9 mouse cellular contexts compared by ENCODE assay signal in genomic region chr1:164250391-164251150, GRCm38 (mm10). TPM values are rescaled to one million over a fixed set of nuclear protein-coding genes. Genes with fewer than 3 reads are reported as not detected.
DNase-seq lines count a peak whose midpoint lies in the region; ATAC-seq and TF ChIP-seq lines count a peak whose summit lies in the region.
"Had no signal": no experiment of that assay in that cellular context is flagged by ENCODE, and none has a peak within 500 bp of the region (broad histone marks: within the 10 kb centered on the region; RNA-seq: fewer than 3 reads in every experiment).

No protein-coding gene starts in this region.

- H3K27me3 ChIP-seq in cerebellum, adult 2 months (ENCODE audit: control insufficient read depth, insufficient read depth, low read length) = no peaks in the 10 kb centered on the region
- H3K27me3 ChIP-seq in embryonic facial prominence, embryonic 14.5 days (replicated peaks; ENCODE audit: control insufficient read depth, insufficient read depth, low read length) = no peaks in the 10 kb centered on the region
- no peaks in the 10 kb centered on the region for H3K27me3 ChIP-seq in kidney, embryonic 16.5 days (ENCODE audit: insufficient read depth, low read length)
- H3K27me3 ChIP-seq in neural tube, embryonic 12.5 days (replicated peaks) = no peaks in the 10 kb centered on the region
- H3K27me3 ChIP-seq: Patski had no signal

- TF ChIP-seq CTCF in cerebellum, adult 2 months (IDR thresholded peaks at IDR 0.05; ENCODE audit: borderline replicate concordance, insufficient read depth, low read depth, low read length) = no peak

- H3K36me3 ChIP-seq in embryonic facial prominence, embryonic 14.5 days (ENCODE audit: control insufficient read depth, insufficient read depth, low read length) = no peaks in the 10 kb centered on the region
- no peaks in the 10 kb centered on the region for H3K36me3 ChIP-seq in kidney, embryonic 16.5 days (ENCODE audit: insufficient read depth, low read length)
- no peaks in the 10 kb centered on the region for H3K36me3 ChIP-seq in neural tube, embryonic 12.5 days

- H3K27ac ChIP-seq in cerebellum, adult 2 months (ENCODE audit: insufficient read depth, low read length) = no peak overlapping the region
- no peak overlapping the region for H3K27ac ChIP-seq in embryonic facial prominence, embryonic 14.5 days (replicated peaks; ENCODE audit: low read depth, low read length)
- no peak overlapping the region for H3K27ac ChIP-seq in kidney, embryonic 16.5 days (ENCODE audit: low read length)
- H3K27ac ChIP-seq in neural tube, embryonic 12.5 days = no peak overlapping the region

- TF ChIP-seq POLR2A in cerebellum, adult 2 months (IDR thresholded peaks at IDR 0.05; ENCODE audit: borderline replicate concordance, insufficient read depth, low read length) = no peak

- peak in 1 of 2 experiments; percentile 11 for DNase-seq in cerebellum, adult 2 months
- DNase-seq in cerebellum, postnatal 10 days = no peak
- DNase-seq in 416B (ENCODE audit: low read depth) = peak; percentile 69
- DNase-seq in embryonic facial prominence, embryonic 14.5 days (ENCODE audit: low spot score) = peak; percentile 31
- DNase-seq in frontal cortex, postnatal 25 days (ENCODE audit: low spot score in 2 of 2) = no peak
- DNase-seq in left cerebral cortex, adult 11 months (ENCODE audit: low spot score) = no peak

- H3K9ac ChIP-seq in embryonic facial prominence, embryonic 14.5 days (ENCODE audit: low read depth, low read length) = peak overlapping the region; percentile 67; the same call in 1 of the 2 replicates
- peak overlapping the region; percentile 82; the same call in 1 of the 2 replicates for H3K9ac ChIP-seq in kidney, embryonic 16.5 days (replicated peaks; ENCODE audit: low read length)
- H3K9ac ChIP-seq in neural tube, embryonic 12.5 days = no peak overlapping the region

- H3K4me1 ChIP-seq in cerebellum, adult 2 months (ENCODE audit: control insufficient read depth, insufficient read depth, low read length) = peaks cover 4% of the 10 kb centered on the region; the same call in 1 of the 2 replicates
- peaks cover 16% of the 10 kb centered on the region for H3K4me1 ChIP-seq in embryonic facial prominence, embryonic 14.5 days (ENCODE audit: control insufficient read depth, insufficient read depth, low read length)
- peaks cover 23% of the 10 kb centered on the region for H3K4me1 ChIP-seq in kidney, embryonic 16.5 days (ENCODE audit: insufficient read depth, low read length)
- H3K4me1 ChIP-seq in neural tube, embryonic 12.5 days = peaks cover 23% of the 10 kb centered on the region; the same call in 1 of the 2 replicates

- H3K4me3 ChIP-seq in cerebellum, adult 2 months (replicated peaks; ENCODE audit: insufficient read depth, low read depth, low read length) = peak overlapping the region; percentile 78
- peak overlapping the region; percentile 75 for H3K4me3 ChIP-seq in embryonic facial prominence, embryonic 14.5 days (ENCODE audit: low read depth, low read length)
- peak overlapping the region; percentile 83 for H3K4me3 ChIP-seq in kidney, embryonic 16.5 days (ENCODE audit: low read length)
- peak overlapping the region; percentile 61; the same call in 1 of the 2 replicates for H3K4me3 ChIP-seq in neural tube, embryonic 12.5 days

- no peaks in the 10 kb centered on the region for H3K9me3 ChIP-seq in embryonic facial prominence, embryonic 14.5 days (ENCODE audit: control insufficient read depth, low read length)
- no peaks in the 10 kb centered on the region for H3K9me3 ChIP-seq in kidney, embryonic 16.5 days (ENCODE audit: low read length)
- H3K9me3 ChIP-seq in neural tube, embryonic 12.5 days = no peaks in the 10 kb centered on the region

- ATAC-seq in embryonic facial prominence, embryonic 14.5 days (ENCODE audit: low read depth) = no peak
- ATAC-seq in kidney, embryonic 16.5 days (ENCODE audit: low FRiP score, low TSS enrichment) = no peak
- no peak for ATAC-seq in neural tube, embryonic 12.5 days (ENCODE audit: low FRiP score, low read depth)
- ATAC-seq: Patski had no signal

- H3K4me2 ChIP-seq in embryonic facial prominence, embryonic 14.5 days (ENCODE audit: low read depth, low read length) = peak overlapping the region; percentile 85
- peak overlapping the region; percentile 88 for H3K4me2 ChIP-seq in kidney, embryonic 16.5 days (replicated peaks; ENCODE audit: low read depth, low read length)
- peak overlapping the region; percentile 87 for H3K4me2 ChIP-seq in neural tube, embryonic 12.5 days (replicated peaks)

- WGBS in cerebellum, adult 2 months = 44% methylated on average over 8 of the region's 8 CpGs
- WGBS in embryonic facial prominence, embryonic 14.5 days = 37% methylated on average over 8 of the region's 8 CpGs
- WGBS in kidney, embryonic 16.5 days = 49% methylated on average over 8 of the region's 8 CpGs
- WGBS in neural tube, embryonic 12.5 days = 61% methylated on average over 8 of the region's 8 CpGs

RNA-seq across cellular contexts. Expression of gene Slc19a2, which starts 1.7 kb away (rescaled TPM):
- polyA plus RNA-seq in cerebellum, adult 2 months (2012; rRNA removed) = 17.2 and 19.2 TPM in 2 replicates
- polyA plus RNA-seq in embryonic facial prominence, embryonic 14.5 days (2014; fragmentation: Nextera tagmentation; extraction: Ambion mirVana) = 8.2 and 11.0 TPM in 2 replicates
- polyA plus RNA-seq in kidney, embryonic 16.5 days (2015; fragmentation: Nextera tagmentation; extraction: Ambion mirVana) = 11.3 and 12.1 TPM in 2 replicates
- 8.2 and 8.8 TPM in 2 replicates for polyA plus RNA-seq in neural tube, embryonic 12.5 days (2016; fragmentation: Nextera tagmentation; extraction: Ambion mirVana)

RNA-seq across cellular contexts. Expression of gene Ccdc181, which starts 24.8 kb away (rescaled TPM):
- 16.6 and 18.6 TPM in 2 replicates for polyA plus RNA-seq in cerebellum, adult 2 months (2012; rRNA removed)
- 7.4 and 9.8 TPM in 2 replicates for polyA plus RNA-seq in embryonic facial prominence, embryonic 14.5 days (2014; fragmentation: Nextera tagmentation; extraction: Ambion mirVana)
- polyA plus RNA-seq in kidney, embryonic 16.5 days (2015; fragmentation: Nextera tagmentation; extraction: Ambion mirVana) = 13.9 and 14.3 TPM in 2 replicates
- polyA plus RNA-seq in neural tube, embryonic 12.5 days (2016; fragmentation: Nextera tagmentation; extraction: Ambion mirVana) = 14.8 and 15.0 TPM in 2 replicates

RNA-seq across cellular contexts. Expression of gene Nme7, which starts 53.4 kb away (rescaled TPM):
- 12.2 and 13.6 TPM in 2 replicates for polyA plus RNA-seq in cerebellum, adult 2 months (2012; rRNA removed)
- 27.3 and 30.9 TPM in 2 replicates for polyA plus RNA-seq in embryonic facial prominence, embryonic 14.5 days (2014; fragmentation: Nextera tagmentation; extraction: Ambion mirVana)
- polyA plus RNA-seq in kidney, embryonic 16.5 days (2015; fragmentation: Nextera tagmentation; extraction: Ambion mirVana) = 56.6 and 64.3 TPM in 2 replicates
- polyA plus RNA-seq in neural tube, embryonic 12.5 days (2016; fragmentation: Nextera tagmentation; extraction: Ambion mirVana) = 24.9 and 26.4 TPM in 2 replicates

RNA-seq across cellular contexts. Expression of gene Blzf1, which starts 56.7 kb away (rescaled TPM):
- polyA plus RNA-seq in cerebellum, adult 2 months (2012; rRNA removed) = 19.2 and 20.6 TPM in 2 replicates
- 28.6 and 29.6 TPM in 2 replicates for polyA plus RNA-seq in embryonic facial prominence, embryonic 14.5 days (2014; fragmentation: Nextera tagmentation; extraction: Ambion mirVana)
- 31.0 and 31.8 TPM in 2 replicates for polyA plus RNA-seq in kidney, embryonic 16.5 days (2015; fragmentation: Nextera tagmentation; extraction: Ambion mirVana)
- 29.2 and 30.6 TPM in 2 replicates for polyA plus RNA-seq in neural tube, embryonic 12.5 days (2016; fragmentation: Nextera tagmentation; extraction: Ambion mirVana)

Comparison
In these comparisons a context has a peak if more than half of its experiments do, and no peak if none do; other contexts are left out.
1. DNase-seq: peak in 416B (single experiment) and embryonic facial prominence, embryonic 14.5 days (single experiment); none in cerebellum, postnatal 10 days (0 of 2), frontal cortex, postnatal 25 days (0 of 2) and left cerebral cortex, adult 11 months (single experiment).
2. Peak in every context shown above with its lines, with median percentiles within 50 percentile points of each other: H3K4me3 ChIP-seq and H3K4me2 ChIP-seq.